Mouse (Mus musculus): ENCODE measurements around the gene Prdx1. TPM values are rescaled to one million over a fixed set of nuclear protein-coding genes. Genes with fewer than 3 reads are reported as not detected.
"Not testable (repeated sequence)": the region's sequence is repeated elsewhere in the genome, so short reads cannot be mapped to it uniquely, and the experiment has no call there.

Gene Prdx1
- total RNA-seq (2021), result 100 to 1,000 TPM; 185 to 195 TPM
- long read RNA-seq, experiment 1, transcript Prdx1-204 (6 exons, 2,294 nt), result major isoform, 287 of 288 reads
- long read RNA-seq, experiment 1, partial matches to known transcripts, result 0 of 288 reads
- long read RNA-seq, experiment 1, other reads (novel, unspliced or antisense), result 0 of 288 reads
- long read RNA-seq, experiment 2, transcript Prdx1-204 (6 exons, 2,294 nt), result major isoform, 529 of 541 reads
- long read RNA-seq, experiment 2, transcript Prdx1-201 (5 exons, 636 nt), result minor isoform, 5 of 541 reads
- long read RNA-seq, experiment 2, partial matches to known transcripts, result 2 of 541 reads
- long read RNA-seq, experiment 2, other reads (novel, unspliced or antisense), result 3 of 541 reads

- peak; percentile 93 to 97 for DNase-seq (ENCODE audit: low spot score in 2 of 2)
Measured at GRCm38 (mm10) chr4:116685402-116686061, at the start of gene Prdx1. Gene Prdx1 (plus strand): TSS chr4:116685544.

GRCm38 (mm10) chr4:116638821-116639220 is 46.5 kb upstream of the Prdx1 start:
- no peak for DNase-seq (ENCODE audit: low spot score in 2 of 2)

GRCm38 (mm10) chr4:116642071-116642470 is 43.3 kb upstream of the Prdx1 start:
- no peak for DNase-seq (ENCODE audit: low spot score in 2 of 2)

- peak in 1 of 2 experiments; percentile 16 for DNase-seq (ENCODE audit: low spot score in 2 of 2)
Measured at GRCm38 (mm10) chr4:116644326-116644725, 41.0 kb upstream of the Prdx1 start.

- DNase-seq (ENCODE audit: low spot score in 2 of 2), result no peak
Measured at GRCm38 (mm10) chr4:116645624-116646023, 39.7 kb upstream of the Prdx1 start.

GRCm38 (mm10) chr4:116649411-116649810 is 35.9 kb upstream of the Prdx1 start:
- DNase-seq (ENCODE audit: low spot score in 2 of 2), result no peak

- no peak for DNase-seq (ENCODE audit: low spot score in 2 of 2)
Measured at GRCm38 (mm10) chr4:116650365-116650764, 35.0 kb upstream of the Prdx1 start.

- DNase-seq (ENCODE audit: low spot score in 2 of 2), result peak; percentile 86 to 94
Measured at GRCm38 (mm10) chr4:116650924-116651796, 34.2 kb upstream of the Prdx1 start, which contains the start of gene Akr1a1. Gene Akr1a1 (minus strand): TSS chr4:116651680.

GRCm38 (mm10) chr4:116651797-116652135 is 33.6 kb upstream of the Prdx1 start:
- no peak for DNase-seq (ENCODE audit: low spot score in 2 of 2)

GRCm38 (mm10) chr4:116653228-116653627 is 32.1 kb upstream of the Prdx1 start:
- no peak for DNase-seq (ENCODE audit: low spot score in 2 of 2)

GRCm38 (mm10) chr4:116655100-116655499 is 30.2 kb upstream of the Prdx1 start:
- no peak for DNase-seq (ENCODE audit: low spot score in 2 of 2)

GRCm38 (mm10) chr4:116655658-116656057 is 29.7 kb upstream of the Prdx1 start:
- DNase-seq (ENCODE audit: low spot score in 2 of 2), result no peak

GRCm38 (mm10) chr4:116657971-116658370 is 27.4 kb upstream of the Prdx1 start:
- DNase-seq (ENCODE audit: low spot score in 2 of 2), result no peak

- DNase-seq (ENCODE audit: low spot score in 2 of 2), result no peak
Measured at GRCm38 (mm10) chr4:116659474-116659873, 25.9 kb upstream of the Prdx1 start.

GRCm38 (mm10) chr4:116659916-116660315 is 25.4 kb upstream of the Prdx1 start:
- DNase-seq (ENCODE audit: low spot score in 2 of 2), result not testable (repeated sequence)

- DNase-seq (ENCODE audit: low spot score in 2 of 2), result no peak
Measured at GRCm38 (mm10) chr4:116660829-116661228, 24.5 kb upstream of the Prdx1 start.

GRCm38 (mm10) chr4:116661998-116662397 is 23.3 kb upstream of the Prdx1 start:
- no peak for DNase-seq (ENCODE audit: low spot score in 2 of 2)

- DNase-seq (ENCODE audit: low spot score in 2 of 2), result no peak
Measured at GRCm38 (mm10) chr4:116666625-116667024, 18.7 kb upstream of the Prdx1 start.

GRCm38 (mm10) chr4:116668145-116668544 is 17.2 kb upstream of the Prdx1 start:
- DNase-seq (ENCODE audit: low spot score in 2 of 2), result no peak

- DNase-seq (ENCODE audit: low spot score in 2 of 2), result no peak
Measured at GRCm38 (mm10) chr4:116669291-116669690, 16.1 kb upstream of the Prdx1 start.

- no peak for DNase-seq (ENCODE audit: low spot score in 2 of 2)
Measured at GRCm38 (mm10) chr4:116672785-116673184, 12.6 kb upstream of the Prdx1 start.

- DNase-seq (ENCODE audit: low spot score in 2 of 2), result not testable (repeated sequence)
Measured at GRCm38 (mm10) chr4:116674761-116675160, 10.6 kb upstream of the Prdx1 start.

All from layer of hippocampus, postnatal 14 days (tissue).